8 mouse cellular contexts compared by ENCODE assay signal in the genomic region with DNA sequence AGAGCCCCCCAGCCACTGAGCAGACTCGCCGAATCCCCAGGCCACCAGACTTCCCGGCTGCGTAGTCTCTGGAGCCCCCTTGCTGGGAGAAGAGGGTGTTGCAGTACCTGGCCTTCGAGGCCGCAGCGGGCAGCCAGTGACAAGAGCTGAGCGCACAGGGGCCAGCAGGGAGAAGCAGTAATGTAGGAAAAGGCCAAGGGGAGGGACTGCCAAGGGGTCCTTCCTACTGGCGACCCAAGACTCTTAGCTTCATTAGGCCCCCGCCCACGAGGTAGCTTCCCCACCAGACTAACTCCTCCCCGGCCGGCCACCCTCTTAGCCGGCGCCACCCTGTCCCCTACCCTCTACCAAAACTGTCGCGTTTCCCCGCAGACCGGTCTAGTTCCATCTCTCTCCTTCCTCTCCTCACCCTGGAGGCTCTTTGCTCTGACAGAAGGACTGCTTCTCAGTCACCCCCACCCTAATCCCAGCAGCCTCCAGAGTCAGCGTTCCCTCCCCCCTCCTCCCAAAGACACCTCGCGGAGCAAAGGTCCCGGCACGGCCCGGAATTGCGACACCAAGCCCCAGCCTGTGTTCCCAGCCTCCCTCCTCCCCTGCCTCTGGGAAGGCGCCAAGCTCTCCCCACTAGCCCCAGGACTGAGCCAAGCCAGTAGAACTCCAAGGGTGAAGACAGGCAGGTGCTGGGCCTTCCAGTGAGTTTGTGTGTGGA. TPM values are rescaled to one million over a fixed set of nuclear protein-coding genes. Genes with fewer than 3 reads are reported as not detected.
A peak's percentile ranks its signal among the peaks of the same experiment; 100 is the strongest.
DNase-seq lines count a peak whose midpoint lies in the region; ATAC-seq and TF ChIP-seq lines count a peak whose summit lies in the region.

No protein-coding gene starts in this region.

- peak overlapping the region; percentile 37 to 61 for H3K4me3 ChIP-seq in liver, embryonic 14.5 days (ENCODE audit: insufficient read depth in 1 of 2, low read depth in 2 of 2, low read length in 2 of 2)

- H3K36me3 ChIP-seq in liver, embryonic 14.5 days (replicated peaks; ENCODE audit: control insufficient read depth, insufficient read depth, low read depth), result no peaks in the 10 kb centered on the region

- no peak overlapping the region for H3K27ac ChIP-seq in liver, embryonic 14.5 days

- H3K4me1 ChIP-seq in liver, embryonic 14.5 days (replicated peaks; ENCODE audit: control insufficient read depth in 2 of 2, insufficient read depth in 2 of 2, low read length in 1 of 2), result peaks cover 0 to 7% of the 10 kb centered on the region in 2 experiments; a peak in 2 of 4 replicates

- H3K9ac ChIP-seq in liver, embryonic 14.5 days (replicated peaks), result peak overlapping the region; percentile 27; the same call in 1 of the 2 replicates

- no peaks in the 10 kb centered on the region for H3K27me3 ChIP-seq in liver, embryonic 14.5 days (ENCODE audit: control insufficient read depth, insufficient read depth, low read length)

- peak; percentile 32 to 63 for DNase-seq in spleen, adult 18-20 months
- DNase-seq in spleen, adult 12 weeks (ENCODE audit: low spot score), result no peak
- peak; percentile 56 to 69 for DNase-seq in cerebellum, postnatal 36 days
- peak; percentile 89 for DNase-seq in gastrocnemius, postnatal 25 days
- DNase-seq in induced T-regulatory cell, adult 2 months (ENCODE audit: low read depth), result peak; percentile 73
- DNase-seq in liver, embryonic 14.5 days (ENCODE audit: low read depth in 3 of 3, low spot score in 3 of 3), result no peak
- peak; percentile 71 for DNase-seq in neural tube, embryonic 10.5 days (ENCODE audit: extremely low spot score, low spot score)
- DNase-seq in thymus, postnatal 14 days, result peak; percentile 72

- TF ChIP-seq EP300 in liver, embryonic 14.5 days (IDR thresholded peaks at IDR 0.05; ENCODE audit: low read depth), result no peak

- H3K9me3 ChIP-seq in liver, embryonic 14.5 days (ENCODE audit: control insufficient read depth, low read length), result no peaks in the 10 kb centered on the region

- TF ChIP-seq CTCF in liver, embryonic 14.5 days (IDR thresholded peaks at IDR 0.05; ENCODE audit: low read depth), result peak; percentile 89

- 4% methylated on average over 27 of the region's 27 CpGs for WGBS in liver, embryonic 14.5 days (ENCODE audit: insufficient replicate concordance)

- peak overlapping the region; percentile 61 for H3K4me2 ChIP-seq in liver, embryonic 14.5 days (ENCODE audit: low read depth)

- ATAC-seq in liver, embryonic 14.5 days (ENCODE audit: insufficient read depth), result peak; percentile 69

RNA-seq across cellular contexts. Expression of a gene that starts 7.9 kb away (rescaled TPM):
- 10 to 100 TPM; 15.6 to 16.7 TPM for total RNA-seq in gastrocnemius, postnatal 25 days (2021)
- polyA plus RNA-seq in liver, embryonic 14.5 days (2012; rRNA removed), result 14.0 and 14.2 TPM in 2 replicates
- polyA plus RNA-seq in liver, embryonic 14.5 days (2014; fragmentation: Nextera tagmentation; extraction: Ambion mirVana), result 12.7 and 14.3 TPM in 2 replicates

RNA-seq across cellular contexts. Expression of a gene that starts 7.9 kb away (rescaled TPM):
- total RNA-seq in gastrocnemius, postnatal 25 days (2021), result 10 to 100 TPM; 11.7 to 12.6 TPM
- polyA plus RNA-seq in liver, embryonic 14.5 days (2012; rRNA removed), result 5.9 and 7.2 TPM in 2 replicates
- polyA plus RNA-seq in liver, embryonic 14.5 days (2014; fragmentation: Nextera tagmentation; extraction: Ambion mirVana), result 8.9 and 10.1 TPM in 2 replicates

RNA-seq across cellular contexts. Expression of a gene that starts 11.1 kb away (rescaled TPM):
- 1 to 10 TPM; 3.6 to 3.9 TPM for total RNA-seq in gastrocnemius, postnatal 25 days (2021)
- 6.3 and 7.1 TPM in 2 replicates for polyA plus RNA-seq in liver, embryonic 14.5 days (2012; rRNA removed)
- polyA plus RNA-seq in liver, embryonic 14.5 days (2014; fragmentation: Nextera tagmentation; extraction: Ambion mirVana), result 2.7 and 4.8 TPM in 2 replicates

RNA-seq across cellular contexts. Expression of a gene that starts 42.0 kb away (rescaled TPM):
- total RNA-seq in gastrocnemius, postnatal 25 days (2021), result 1 to 10 TPM; 2.2 to 2.6 TPM
- 8.5 and 9.0 TPM in 2 replicates for polyA plus RNA-seq in liver, embryonic 14.5 days (2012; rRNA removed)
- polyA plus RNA-seq in liver, embryonic 14.5 days (2014; fragmentation: Nextera tagmentation; extraction: Ambion mirVana), result 4.9 and 5.9 TPM in 2 replicates

Comparison
In these comparisons a context has a peak if more than half of its experiments do, and no peak if none do; other contexts are left out.
1. DNase-seq: peak in spleen, adult 18-20 months (2 of 2), cerebellum, postnatal 36 days (2 of 2), gastrocnemius, postnatal 25 days (single experiment), induced T-regulatory cell, adult 2 months (single experiment), neural tube, embryonic 10.5 days (single experiment) and thymus, postnatal 14 days (single experiment); none in spleen, adult 12 weeks (single experiment) and liver, embryonic 14.5 days (0 of 3).